Mouse (Mus musculus): ENCODE data around the gene Cblb.

The Cblb gene

DNA sequence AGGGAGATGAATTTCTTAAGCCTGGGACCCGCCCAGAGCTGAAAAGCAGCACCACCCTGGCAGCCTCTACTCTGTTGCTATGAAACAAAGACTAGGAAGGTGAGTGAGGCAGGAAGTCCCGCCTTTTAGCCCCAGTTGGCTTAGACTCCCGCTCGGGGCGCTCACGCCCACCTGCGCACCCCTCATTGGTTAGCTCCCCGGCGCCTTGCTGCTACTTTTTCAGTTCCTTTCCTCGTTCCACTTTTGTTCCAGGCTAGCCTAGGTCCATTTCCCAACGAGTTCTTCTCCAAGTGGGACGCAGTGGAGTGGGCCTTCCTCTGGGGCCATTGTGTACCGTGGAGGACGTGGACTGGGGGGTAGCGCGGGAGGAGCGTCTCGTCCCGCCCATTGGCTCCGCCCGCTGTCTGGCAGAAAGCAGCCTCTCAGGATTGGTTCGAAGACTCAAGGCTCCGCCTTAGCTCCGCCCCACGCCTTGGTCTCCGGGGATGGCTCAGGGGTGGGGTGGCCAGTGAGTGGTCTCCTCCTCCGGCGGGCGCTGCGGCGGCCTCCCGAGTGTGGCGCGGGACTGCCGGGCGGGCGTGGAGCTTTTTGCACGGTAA, at the start of gene Cblb:
Gene Cblb, plus strand, starts transcription at position 135 of the 599 bp plus-strand sequence.
- DNase-seq (ENCODE audit: low read depth): peak; percentile 98

DNA sequence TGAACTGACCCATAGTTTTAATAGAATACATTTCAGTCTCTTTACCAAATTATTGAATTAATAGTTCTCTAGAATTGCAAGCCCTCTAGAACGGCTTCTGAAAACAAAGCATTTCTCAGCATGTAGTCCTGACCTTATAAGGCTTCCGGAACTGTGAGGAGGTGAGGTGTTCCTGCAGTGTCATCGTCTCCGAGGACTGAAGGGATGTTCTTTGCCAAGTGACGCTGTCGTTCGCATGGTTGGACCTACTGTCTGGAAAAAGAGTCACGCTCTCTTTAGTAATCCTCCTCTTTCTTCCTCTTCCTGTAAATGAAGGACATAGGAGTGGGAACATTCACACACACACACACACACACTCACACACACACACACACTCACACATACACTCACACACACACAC, 45.6 kb upstream of the Cblb start:
- no peak for DNase-seq (ENCODE audit: low read depth)

DNA sequence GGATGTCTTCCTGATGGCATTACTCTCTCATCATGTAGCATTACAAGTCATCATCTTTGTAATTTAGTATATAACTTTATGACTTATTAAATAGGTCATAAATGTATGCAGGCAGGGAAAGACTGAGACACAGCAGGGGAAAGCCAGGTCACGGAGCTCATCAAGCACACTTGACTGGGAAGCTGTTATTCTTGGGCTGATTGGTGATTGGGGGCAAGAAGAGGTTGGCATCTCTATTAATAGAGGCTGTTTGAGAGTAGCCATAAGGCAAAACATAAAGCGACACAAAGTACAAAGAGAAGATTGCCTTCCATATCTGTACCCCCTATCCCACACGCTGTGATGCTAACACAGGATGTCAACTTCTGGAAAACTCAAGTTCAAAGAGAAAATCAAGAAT, 44.8 kb upstream of the Cblb start:
- DNase-seq (ENCODE audit: low read depth): no peak

DNA sequence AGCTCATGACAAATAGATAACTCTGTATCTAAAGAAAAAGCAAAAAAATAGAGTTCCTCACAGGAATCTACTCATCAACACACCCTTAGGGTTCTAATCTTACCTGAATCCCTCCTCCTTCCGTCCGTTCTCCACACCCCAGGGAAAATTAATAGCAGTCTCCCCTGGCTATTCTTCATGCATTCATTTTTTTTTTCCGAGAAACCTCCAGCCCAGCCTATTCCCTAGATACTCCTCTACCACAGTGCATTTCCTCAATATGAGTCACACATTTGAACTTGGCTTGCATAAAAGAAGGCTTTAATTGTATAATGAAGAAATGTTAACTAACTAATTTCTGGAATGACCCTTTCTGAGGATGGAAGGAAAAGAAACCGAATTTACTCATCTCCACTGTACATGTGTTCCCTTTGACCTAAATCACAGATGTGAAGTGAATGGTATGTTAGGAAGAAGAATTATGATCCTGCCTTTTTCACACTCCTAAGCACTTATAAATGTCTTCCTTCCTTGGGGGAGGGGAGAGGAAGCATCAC, 43.9 kb upstream of the Cblb start:
- DNase-seq (ENCODE audit: low read depth): no peak

DNA sequence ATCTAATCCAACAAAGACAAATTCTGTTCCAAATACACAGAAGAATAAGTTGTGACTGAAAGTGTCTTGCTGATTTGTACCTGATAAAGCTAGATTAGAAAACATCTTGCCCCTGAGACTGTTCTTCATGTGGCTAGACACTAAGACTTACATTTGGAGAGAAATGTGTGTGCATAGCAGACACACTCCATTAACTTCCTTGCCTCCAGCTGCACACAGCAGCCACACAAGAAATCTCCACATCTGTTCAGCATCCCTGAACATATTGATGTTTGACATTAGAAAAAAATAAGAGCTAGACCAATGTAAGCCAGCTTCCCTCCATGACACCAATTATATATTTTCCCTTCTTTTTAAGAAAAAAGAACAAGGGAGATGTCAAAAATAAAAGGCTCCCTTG, 43.0 kb upstream of the Cblb start:
- no peak for DNase-seq (ENCODE audit: low read depth)

DNA sequence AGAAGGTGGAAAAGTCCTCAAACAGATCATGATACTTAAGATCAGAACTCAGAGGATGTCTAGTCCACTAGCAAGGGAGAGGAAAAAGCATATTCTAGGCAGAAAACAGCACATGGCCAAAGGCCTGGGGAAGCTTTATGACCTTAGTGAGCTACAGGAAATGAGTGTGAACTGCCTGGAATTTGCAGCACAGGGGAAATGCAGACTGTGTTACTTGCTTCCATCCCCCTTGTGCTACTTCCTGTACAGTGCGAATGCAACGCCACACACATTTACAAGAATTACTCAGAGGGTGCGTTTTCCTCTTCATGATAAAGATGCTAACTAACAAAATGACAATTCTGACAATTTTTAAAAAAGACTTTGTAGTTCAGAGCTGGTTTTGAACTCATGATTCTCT, 41.8 kb upstream of the Cblb start:
- peak; percentile 49 for DNase-seq (ENCODE audit: low read depth)

DNA sequence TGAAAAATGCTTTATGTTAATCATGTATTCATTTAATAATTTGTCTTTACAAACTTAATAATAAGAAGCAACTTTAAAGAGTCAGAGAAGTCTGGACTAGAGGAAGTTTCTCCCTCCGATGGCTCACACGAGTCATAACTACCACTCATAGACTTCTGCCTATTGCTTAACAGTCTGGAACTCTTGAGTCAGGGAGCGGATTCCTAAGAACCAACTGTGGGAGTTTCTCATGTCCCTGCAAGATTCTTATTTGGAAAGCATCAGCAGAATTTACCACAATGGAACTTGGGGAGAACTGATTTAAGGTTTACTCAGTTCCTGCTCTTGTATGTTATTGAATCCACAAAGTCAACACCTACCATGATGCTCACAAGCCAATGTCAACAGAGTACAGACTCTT, 31.0 kb upstream of the Cblb start:
- no peak for DNase-seq (ENCODE audit: low read depth)

DNA sequence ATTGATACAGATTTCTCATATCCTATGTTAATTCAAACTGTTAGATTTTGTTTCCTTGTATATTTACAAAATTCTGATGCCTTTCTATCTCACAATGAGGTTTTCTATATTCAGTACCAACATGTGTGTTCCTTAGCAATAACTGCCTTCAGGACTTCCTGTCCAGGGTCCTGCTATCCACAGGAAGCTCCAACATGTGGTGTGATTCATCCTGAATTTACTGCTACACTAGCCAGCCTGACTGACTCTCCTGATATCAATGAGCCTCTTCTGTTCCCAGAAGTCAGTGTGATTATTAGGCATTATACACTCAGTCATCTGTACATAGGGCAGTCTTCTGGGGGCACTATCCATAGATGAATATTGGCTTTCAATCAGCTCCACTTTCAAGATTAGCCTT, 30.2 kb upstream of the Cblb start:
- DNase-seq (ENCODE audit: low read depth): no peak

DNA sequence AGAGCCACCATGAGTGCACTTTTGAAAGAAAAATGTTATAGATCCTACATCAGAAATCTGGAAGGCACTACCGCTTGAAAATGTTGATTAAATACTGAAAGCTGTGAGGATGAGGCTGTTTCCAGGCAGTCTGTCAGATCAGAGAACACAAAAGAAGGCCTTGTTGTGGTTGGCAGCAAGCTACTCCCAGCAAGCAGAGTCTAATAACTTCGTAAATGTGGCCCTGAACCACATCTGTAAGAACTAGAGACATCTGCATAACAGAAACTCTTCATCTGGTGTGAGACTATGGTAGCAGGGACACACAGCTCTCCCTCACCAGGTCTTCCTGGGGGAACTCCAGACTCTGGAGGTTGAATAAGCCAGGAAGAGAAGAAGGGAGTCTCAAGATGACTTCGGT, 24.0 kb upstream of the Cblb start:
- peak; percentile 83 for DNase-seq (ENCODE audit: low read depth)

DNA sequence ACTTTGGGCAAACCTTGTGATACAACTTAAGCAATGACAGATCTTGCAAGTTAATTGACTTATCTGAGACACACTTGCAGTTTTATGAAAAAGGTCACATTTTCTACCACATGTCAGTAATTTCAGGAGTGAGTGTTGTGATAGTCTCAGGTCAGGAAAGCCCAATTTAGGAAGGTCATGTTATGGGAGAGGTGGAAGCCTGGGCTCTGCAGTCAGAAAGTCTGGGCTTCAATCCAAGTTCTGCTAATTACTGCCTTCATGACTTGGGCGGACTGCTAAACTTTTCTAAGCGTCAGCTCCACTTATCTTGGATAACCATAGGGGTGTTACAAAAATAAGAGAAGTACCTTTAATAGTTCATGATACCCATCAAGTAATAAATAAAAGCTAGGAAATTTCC, 22.6 kb upstream of the Cblb start:
- no peak for DNase-seq (ENCODE audit: low read depth)

DNA sequence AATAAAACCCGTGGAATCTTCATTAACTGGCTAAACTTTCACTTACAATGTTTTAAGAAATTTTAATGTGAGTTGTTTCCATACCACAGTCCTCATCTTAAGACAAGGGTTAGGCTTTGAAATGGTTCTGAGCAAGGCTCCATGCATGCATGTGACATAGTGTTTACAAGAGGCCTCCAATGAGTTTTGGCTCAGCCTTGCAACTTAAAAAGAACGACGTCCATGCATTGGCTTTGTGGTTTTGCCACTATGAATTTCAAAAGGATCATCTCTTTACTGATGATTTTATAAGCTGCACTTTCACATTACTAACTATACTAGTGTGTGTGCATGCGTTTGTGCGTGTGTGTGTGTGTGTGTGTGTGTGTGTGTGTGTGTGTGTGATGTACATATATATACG, 21.6 kb upstream of the Cblb start:
- peak; percentile 72 for DNase-seq (ENCODE audit: low read depth)

DNA sequence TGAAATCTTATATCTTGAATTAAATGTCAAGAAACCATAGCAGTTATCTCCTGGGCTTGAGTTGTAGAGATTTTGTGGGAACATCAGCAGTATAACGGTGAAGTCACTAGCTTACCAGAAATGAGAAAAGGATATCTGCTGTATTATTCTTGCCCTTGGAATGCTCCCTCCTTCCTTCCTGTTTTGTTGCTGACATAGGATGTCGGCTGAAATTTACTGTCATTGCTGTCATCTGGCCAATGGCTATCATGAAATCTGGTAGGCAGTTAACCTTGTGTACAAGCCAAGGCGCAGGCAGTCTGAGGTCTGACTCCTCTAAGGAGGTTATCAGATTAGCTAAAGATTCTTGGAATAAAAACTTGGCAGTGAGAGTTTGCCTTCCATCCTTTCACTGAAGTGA, 18.0 kb upstream of the Cblb start:
- no peak for DNase-seq (ENCODE audit: low read depth)

DNA sequence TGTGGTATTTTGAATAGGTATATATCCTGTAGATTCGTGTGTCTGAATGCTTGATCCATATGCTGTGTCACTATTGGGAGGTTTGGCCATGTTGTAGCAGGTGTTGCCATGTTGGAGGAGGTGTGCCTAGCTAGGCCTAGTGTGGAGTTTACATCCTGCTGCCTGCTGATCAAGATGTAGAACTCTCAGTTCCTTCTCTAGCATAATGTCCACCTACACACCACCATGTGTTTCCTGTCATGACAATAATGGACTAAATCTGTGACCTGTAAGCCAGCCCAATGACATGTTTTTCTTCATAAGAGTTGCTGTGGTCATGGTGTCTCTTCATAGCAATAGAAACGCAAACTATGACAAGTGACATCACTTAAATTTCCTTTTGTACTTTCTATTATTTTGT, 17.2 kb upstream of the Cblb start:
- no peak for DNase-seq (ENCODE audit: low read depth)

DNA sequence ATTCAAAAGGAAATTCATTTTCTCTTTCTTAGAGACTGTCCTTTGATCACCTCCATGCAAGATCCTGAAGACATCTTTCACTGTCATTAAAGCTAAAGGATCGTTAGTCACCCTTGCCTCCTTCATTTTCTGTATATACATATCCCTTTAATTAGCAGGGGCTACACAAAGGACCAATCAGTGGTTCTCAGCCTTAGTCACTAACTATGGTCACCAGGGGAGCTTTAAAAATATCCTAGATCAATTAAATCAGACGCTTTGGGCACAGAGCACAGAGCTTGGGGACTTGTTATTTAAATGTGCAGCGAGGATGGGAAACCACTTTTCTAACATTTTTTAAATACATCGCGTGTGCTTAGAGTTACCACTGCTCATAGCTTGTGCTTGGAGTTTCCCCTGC, 7.6 kb upstream of the Cblb start:
- DNase-seq (ENCODE audit: low read depth): no peak

DNA sequence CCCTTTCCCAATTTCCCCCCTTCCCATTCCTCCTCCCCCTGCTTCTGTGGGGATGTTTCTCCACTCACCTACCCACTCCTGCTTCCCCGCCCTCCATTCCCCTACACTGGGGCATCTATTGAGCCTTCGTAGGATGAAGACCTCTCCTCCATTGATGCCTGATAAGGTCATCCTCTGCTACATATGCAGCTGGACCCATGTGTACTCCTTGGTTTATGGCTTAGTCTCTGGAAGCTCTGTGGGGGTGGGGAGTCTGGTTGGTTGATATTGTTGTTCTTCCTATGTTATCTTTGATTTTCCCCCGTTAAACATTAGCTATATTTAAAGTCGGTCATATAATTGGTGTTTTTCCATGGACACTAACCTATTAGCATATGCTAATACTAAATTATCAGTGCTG, 3.7 kb upstream of the Cblb start:
- no peak for DNase-seq (ENCODE audit: low read depth)

DNA sequence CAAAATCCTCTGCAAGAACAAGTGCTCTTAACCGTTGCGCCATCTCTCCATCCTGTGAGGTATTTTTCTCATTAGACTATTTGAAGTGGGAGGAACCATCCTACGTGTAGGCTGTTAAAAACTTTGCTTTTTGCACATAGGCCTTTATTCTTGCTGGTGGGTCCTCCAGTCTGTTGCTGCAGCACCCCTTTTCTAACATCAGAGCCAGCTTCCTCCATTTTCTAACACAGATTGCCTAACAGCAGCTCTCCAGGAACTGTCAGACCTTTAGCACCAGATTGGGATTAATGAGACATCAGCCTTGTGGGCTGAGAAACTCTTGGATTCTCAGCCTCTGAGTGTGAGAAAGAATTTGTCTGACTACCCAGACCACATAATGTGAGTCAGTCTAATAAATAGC, 2.0 kb upstream of the Cblb start:
- no peak for DNase-seq (ENCODE audit: low read depth)

DNA sequence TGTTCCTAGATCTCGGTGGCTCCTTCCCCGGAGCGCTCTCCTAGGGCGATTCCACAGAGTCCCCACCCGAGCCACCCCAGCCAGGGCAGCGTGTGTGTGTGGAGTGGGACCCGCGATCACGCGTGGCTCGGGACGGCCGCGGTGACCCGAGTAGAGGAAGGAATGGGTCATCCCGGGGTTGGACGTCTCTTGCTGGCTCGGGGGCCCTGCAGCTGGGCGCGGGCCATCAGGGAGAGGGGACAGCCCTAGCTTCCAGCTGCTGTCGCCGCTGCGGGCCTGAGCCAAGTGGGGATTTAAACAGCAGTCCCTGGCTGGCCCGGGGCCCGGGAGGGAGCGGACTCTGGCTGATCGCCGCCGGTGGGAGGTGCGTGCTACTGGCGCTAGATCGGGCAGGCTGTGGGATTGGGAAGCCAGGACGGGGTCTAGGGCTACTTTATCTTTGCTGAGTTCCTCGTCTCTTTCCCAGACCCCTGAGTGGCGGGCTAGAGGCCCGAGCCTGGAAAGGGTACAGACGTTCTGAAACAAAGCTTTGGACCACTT, 757 bp downstream of the Cblb start:
- no peak for DNase-seq (ENCODE audit: low read depth)

DNA sequence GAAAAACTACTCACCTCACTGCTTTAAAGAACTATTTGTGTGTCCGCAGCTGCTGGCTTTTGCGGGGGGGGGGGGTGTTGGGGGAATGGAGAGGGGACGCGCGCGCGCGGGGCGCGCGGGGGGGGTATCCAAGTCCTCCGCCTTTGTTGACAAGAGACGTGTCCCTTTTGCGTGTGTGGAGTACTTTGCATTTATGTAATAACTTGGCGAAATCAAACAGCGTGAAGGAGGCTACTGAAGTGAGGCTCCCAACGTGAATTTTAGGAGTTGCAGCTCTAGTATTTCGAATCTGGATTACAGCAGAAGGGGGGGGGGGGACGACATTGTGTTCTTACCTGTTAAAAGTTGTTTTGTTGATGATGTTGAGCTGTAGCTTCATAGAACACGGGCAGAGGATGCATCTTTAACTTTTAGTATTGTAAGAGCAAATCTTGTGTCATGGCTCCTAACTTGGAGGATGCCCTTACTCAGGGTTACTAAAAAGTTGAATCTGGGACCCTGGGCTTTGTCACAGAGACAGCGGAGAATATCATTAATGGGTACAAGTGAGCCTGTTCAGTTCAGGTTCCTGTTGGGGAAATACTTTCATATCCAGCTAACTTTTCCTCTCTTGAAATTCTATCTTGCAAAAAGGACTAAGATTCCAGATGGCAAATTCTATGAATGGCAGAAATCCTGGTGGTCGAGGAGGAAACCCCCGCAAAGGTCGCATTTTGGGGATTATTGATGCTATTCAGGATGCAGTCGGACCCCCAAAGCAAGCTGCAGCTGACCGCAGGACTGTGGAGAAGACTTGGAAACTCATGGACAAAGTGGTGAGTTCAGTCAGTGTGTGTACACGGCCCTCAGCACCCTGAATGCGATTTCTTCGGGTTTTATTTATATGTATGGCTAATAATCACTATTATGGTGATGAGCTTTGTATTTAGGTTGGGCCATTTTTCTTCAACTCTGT, 1.6 kb downstream of the Cblb start:
- peak; percentile 65 for DNase-seq (ENCODE audit: low read depth)

DNA sequence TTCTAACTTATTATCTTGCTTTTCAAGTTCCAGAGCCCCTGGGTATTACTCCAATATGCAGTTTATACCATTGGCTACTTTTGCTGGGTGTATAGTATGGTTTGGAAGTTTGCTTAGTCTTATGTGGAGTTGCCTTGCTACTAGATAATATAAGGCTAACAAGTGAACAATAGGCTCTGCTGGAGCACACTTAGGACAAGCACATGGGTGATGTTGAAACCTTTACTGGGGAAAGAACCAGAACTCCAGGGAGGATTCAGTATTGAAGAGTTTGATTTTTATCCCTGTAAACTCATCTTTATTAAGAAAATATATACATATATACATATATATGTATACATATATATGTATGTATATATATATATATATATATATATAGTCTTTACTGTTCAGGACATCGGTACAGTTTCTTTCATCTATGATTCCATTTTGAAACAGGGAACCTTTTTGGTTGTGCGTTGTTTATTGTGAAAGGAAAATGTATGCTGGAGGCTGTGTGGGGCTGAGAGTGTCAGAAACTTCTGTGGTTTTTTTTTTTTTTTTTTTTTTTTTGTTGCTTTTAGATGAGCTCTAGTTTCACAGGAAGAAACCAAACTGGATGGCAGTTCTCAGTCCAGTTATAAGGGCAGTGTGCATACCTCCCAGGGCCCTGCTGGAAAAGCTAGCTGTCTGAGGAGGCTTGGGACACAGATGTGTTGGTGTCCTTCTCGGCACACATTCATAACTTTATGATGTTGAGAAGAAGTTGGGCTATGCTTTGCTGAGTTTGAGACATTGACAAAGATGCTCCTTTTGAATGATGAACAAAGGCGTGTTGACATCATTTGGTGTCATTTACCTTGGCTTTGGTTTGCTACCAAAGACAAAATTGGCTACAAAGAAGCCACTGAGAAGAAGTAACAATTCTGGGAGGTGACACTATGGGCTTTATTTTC, 2.6 kb downstream of the Cblb start:
- DNase-seq (ENCODE audit: low read depth): peak; percentile 63

DNA sequence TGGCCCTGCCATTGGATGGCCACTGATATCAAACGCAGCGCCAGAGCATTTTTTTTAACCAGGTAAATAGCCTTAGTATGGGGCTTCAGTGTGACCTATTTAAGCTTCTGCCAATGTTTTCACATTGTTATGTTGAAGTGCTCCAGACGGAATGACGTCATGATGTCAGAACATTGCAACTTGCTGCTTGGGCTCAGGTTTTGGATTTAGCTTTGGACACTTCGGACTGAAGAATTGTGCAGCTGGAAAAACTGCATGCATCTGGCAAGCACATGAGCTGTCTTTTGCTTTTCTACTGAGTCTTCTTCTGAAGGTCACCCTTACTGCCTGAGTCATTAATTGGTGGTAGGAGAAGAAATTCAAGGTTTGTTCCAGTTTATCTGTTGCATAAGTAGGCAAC, 3.3 kb downstream of the Cblb start:
- no peak for DNase-seq (ENCODE audit: low read depth)

DNA sequence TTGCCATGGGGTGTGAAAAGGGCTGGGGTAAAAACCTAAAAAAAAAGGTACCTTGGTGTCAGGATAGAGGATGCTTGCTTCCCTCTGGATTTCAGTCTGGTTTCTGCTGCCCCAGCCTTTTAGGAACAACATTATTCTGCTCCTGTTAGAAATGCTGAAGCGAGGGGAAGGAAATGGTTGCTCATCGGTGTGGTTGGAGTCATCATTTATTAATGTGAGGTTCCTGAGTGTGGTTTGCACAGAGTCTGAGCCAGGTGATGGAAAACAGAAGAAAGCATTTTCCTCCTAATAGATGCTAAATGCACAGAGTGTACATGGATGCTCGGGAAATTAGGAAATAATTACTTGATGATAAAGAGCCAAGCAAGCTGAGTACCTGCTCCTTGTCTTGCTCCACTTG, 5.3 kb downstream of the Cblb start:
- DNase-seq (ENCODE audit: low read depth): no peak

DNA sequence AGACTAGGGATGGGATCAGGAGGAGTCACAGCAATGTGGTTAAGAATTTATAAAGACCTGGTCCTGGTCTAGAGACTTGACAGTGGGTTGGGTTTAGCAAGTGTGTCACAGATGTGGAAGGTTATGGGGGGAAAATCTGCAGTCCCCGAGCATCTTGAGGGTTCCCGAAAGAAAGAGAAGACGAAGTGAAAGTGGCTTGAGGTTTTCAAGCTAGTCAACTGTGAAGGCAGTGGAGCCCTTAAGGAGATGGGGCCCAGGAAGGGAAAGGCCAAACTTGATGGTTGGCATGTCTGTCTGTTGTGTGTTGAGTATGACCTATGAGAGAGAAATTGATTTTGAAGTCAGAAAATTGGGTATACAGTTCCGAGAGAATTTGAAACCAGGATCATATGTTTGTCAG, 7.3 kb downstream of the Cblb start:
- peak; percentile 49 for DNase-seq (ENCODE audit: low read depth)
